Mouse (Mus musculus): ENCODE data around the gene Pygo1.

The Pygo1 gene

GRCm38 (mm10) chr9:72925021-72925934 lies at the start of gene Pygo1:
Pygo1 (plus strand) TSS chr9:72925645.
- peak; percentile 53 for DNase-seq

- no peak for DNase-seq
Observed at GRCm38 (mm10) chr9:72875878-72876277, 49.6 kb upstream of the Pygo1 start.

- no peak for DNase-seq
Observed at GRCm38 (mm10) chr9:72877905-72878304, 47.5 kb upstream of the Pygo1 start.

- DNase-seq: no peak
Observed at GRCm38 (mm10) chr9:72878656-72879055, 46.8 kb upstream of the Pygo1 start.

GRCm38 (mm10) chr9:72879601-72880000 lies 45.8 kb upstream of the Pygo1 start:
- DNase-seq: no peak

- DNase-seq: no peak
Observed at GRCm38 (mm10) chr9:72880225-72880960, 45.1 kb upstream of the Pygo1 start.

- no peak for DNase-seq
Observed at GRCm38 (mm10) chr9:72881026-72881768, 44.2 kb upstream of the Pygo1 start.

GRCm38 (mm10) chr9:72883940-72884339 lies 41.5 kb upstream of the Pygo1 start:
- DNase-seq: peak; percentile 29

- DNase-seq: no peak
Observed at GRCm38 (mm10) chr9:72889777-72890176, 35.7 kb upstream of the Pygo1 start.

- no peak for DNase-seq
Observed at GRCm38 (mm10) chr9:72890499-72891085, 34.9 kb upstream of the Pygo1 start.

GRCm38 (mm10) chr9:72892761-72893160 lies 32.7 kb upstream of the Pygo1 start:
- DNase-seq: no peak

GRCm38 (mm10) chr9:72894796-72895352 lies 30.6 kb upstream of the Pygo1 start:
- DNase-seq: no peak

GRCm38 (mm10) chr9:72902057-72902456 lies 23.4 kb upstream of the Pygo1 start:
- no peak for DNase-seq

GRCm38 (mm10) chr9:72902611-72903010 lies 22.8 kb upstream of the Pygo1 start:
- DNase-seq: no peak

GRCm38 (mm10) chr9:72906693-72907103 lies 18.7 kb upstream of the Pygo1 start:
- DNase-seq: peak; percentile 48

- no peak for DNase-seq
Observed at GRCm38 (mm10) chr9:72911381-72911780, 14.1 kb upstream of the Pygo1 start.

- no peak for DNase-seq
Observed at GRCm38 (mm10) chr9:72913551-72913950, 11.9 kb upstream of the Pygo1 start.

- no peak for DNase-seq
Observed at GRCm38 (mm10) chr9:72915728-72916127, 9.7 kb upstream of the Pygo1 start.

- no peak for DNase-seq
Observed at GRCm38 (mm10) chr9:72923068-72923467, 2.4 kb upstream of the Pygo1 start.

- DNase-seq: no peak
Observed at GRCm38 (mm10) chr9:72925935-72926258, 452 bp downstream of the Pygo1 start.

- no peak for DNase-seq
Observed at GRCm38 (mm10) chr9:72931166-72931790, 5.8 kb downstream of the Pygo1 start.

GRCm38 (mm10) chr9:72935309-72935708 lies 9.9 kb downstream of the Pygo1 start:
- DNase-seq: no peak

Data from right cerebral cortex, postnatal 4 days (tissue).